Mouse (Mus musculus) liver, embryonic 12.5 days (tissue): ENCODE measurements around the gene Sprr2a1. TPM values are rescaled to one million over a fixed set of nuclear protein-coding genes. Genes with fewer than 3 reads are reported as not detected.
"Not testable (repeated sequence)": the region's sequence is repeated elsewhere in the genome, so short reads cannot be mapped to it uniquely, and the experiment has no call there.

ENCODE experiments used
- ATAC-seq: fragments of 200-750 bp; cut with Nextera tagmentation; 2 replicates; pipeline ENCODE4 v1.8.0; 2017; ENCODE audit warnings: moderate number of reproducible peaks, mild to moderate bottlenecking, moderate library complexity
- H3K27ac ChIP-seq: fragments of 300-500 bp; sonication (generic); 2 replicates; pipeline ENCODE4 v1.5.1; 2016; ENCODE audit warnings: mild to moderate bottlenecking
- H3K27me3 ChIP-seq: fragments of 300-500 bp; sonication (generic); replicated peaks from 2 replicates; pipeline ENCODE4 v1.6.1; 2016; ENCODE audit warnings: mild to moderate bottlenecking, moderate library complexity
- H3K36me3 ChIP-seq: fragments of 300-500 bp; sonication (generic); 2 replicates; pipeline ENCODE4 v1.6.1; 2016; ENCODE audit warnings: mild to moderate bottlenecking, moderate library complexity
- H3K4me1 ChIP-seq: fragments of 300-500 bp; sonication (generic); 2 replicates; pipeline ENCODE4 v1.6.1; 2016
- H3K4me2 ChIP-seq: fragments of 300-500 bp; sonication (generic); 2 replicates; pipeline ENCODE4 v1.6.1; 2016; ENCODE audit warnings: mild to moderate bottlenecking, moderate library complexity
- H3K4me3 ChIP-seq: fragments of 300-500 bp; sonication (generic); 2 replicates; pipeline ENCODE4 v1.5.1; 2016; ENCODE audit warnings: mild to moderate bottlenecking, moderate library complexity
- H3K9ac ChIP-seq: fragments of 300-500 bp; sonication (generic); 2 replicates; pipeline ENCODE4 v1.6.1; 2016; ENCODE audit warnings: mild to moderate bottlenecking, moderate library complexity
- H3K9me3 ChIP-seq: fragments of 300-500 bp; sonication (generic); replicated peaks from 2 replicates; pipeline ENCODE4 v1.6.1; 2016; ENCODE audit warnings: mild to moderate bottlenecking, moderate library complexity
- WGBS: fragments of 180-500 bp; shearing (Covaris S2); methylation state at CpG from one replicate; pipeline ENCODE4 v1.1.7; 2016; ENCODE audit not compliant: insufficient replicate concordance; 5-methylcytosine and 5-hydroxymethylcytosine counted together
- polyA plus RNA-seq: library from polyadenylated mRNA; unstranded; fragments of >200 nt; fragmentation: Nextera tagmentation; extraction: Ambion mirVana; gene quantifications from 2 replicates; pipeline ENCODE4 v1.2.1, GENCODE M21; 2016

The Sprr2a1 gene
- polyA plus RNA-seq, 1 experiment from 2014 or later, result 0.05 TPM

DNA sequence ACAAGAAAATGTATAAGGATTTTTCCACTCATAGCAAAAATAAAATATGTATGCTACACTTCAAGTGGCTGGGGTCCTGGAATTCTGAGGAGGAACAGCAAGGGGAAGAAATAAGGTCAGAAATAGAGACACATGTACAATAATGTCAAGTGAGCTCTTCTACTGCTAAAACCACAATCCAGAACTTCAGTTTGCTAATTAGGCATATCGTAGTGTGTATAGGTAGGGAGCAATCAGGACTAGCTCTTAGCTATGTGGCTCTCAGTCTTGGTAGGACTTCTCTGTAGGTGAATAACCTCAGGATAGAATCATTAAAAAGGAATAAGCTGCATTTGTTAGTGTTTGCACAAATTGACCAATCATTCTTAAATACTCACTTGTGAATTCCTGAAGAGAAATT lies 23.6 kb downstream of the Sprr2a1 start:
- not testable (repeated sequence) for H3K4me2 ChIP-seq, H3K4me1 ChIP-seq, H3K9me3 ChIP-seq, H3K9ac ChIP-seq, H3K36me3 ChIP-seq, ATAC-seq, H3K27me3 ChIP-seq, H3K4me3 ChIP-seq, H3K27ac ChIP-seq
- WGBS, result no CpG with 5 or more reads among the region's 1 CpGs

DNA sequence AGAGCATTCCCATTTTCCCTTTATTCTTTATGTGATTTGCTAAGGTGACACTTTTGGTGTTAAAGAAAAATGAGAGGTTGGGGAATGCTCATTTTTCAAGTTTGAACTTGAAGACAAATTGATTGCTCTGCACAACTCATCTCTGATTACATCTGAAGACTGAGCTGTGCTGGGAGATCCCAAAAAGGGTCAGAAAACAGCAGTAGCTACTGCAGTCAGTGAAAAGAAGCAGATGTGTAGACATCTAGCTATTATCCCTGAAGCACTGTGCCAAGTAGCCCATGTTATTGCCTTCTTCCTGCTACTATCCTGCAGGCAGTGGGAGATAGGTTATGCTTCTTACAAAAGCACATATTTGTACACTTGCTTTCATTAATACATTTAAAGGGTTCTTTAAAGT lies 29.2 kb downstream of the Sprr2a1 start:
- not testable (repeated sequence) for H3K9me3 ChIP-seq, H3K36me3 ChIP-seq, ATAC-seq, H3K27ac ChIP-seq, H3K27me3 ChIP-seq, H3K4me3 ChIP-seq, H3K4me1 ChIP-seq, H3K9ac ChIP-seq, H3K4me2 ChIP-seq

DNA sequence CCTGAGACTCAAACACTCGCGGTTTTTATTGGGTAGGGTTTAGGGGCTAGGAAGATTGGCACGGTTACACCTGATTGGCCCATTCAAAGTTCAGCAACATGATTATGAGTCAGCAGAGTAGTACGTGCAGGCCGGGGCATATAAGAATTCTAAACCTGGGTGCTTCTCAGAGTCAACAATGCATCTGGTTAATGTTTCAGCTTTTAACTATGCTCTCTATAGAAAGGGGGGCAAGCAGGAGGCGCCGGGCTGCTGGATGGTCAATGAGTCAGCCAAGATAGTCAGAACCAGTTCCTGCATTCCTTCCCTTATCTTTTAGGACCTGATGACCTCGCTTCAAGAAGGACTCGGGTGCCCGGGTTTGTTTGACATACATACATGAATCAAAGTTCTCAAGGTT lies 30.6 kb downstream of the Sprr2a1 start:
- 0 out of 2 replicates have a peak, but pooled peaks have one; percentile 42 for ATAC-seq

DNA sequence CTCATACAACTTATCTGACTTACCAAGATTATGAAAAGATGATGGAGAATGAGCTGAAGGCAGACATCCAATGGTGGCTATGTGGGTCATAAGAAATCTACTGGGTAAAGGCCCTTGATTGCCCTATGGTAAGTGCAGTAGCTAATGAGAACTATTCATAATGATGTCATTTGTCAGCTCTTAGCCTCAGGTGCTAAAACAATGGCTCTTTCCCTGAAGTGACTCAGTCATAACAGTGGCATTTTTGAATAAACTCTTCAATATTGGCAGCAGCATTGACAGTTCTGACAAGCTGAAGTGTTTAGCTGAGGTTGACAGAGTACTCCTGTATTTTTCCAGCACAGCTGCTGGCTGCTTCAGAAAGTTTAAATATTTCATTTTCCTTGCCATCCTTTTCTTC lies 32.9 kb downstream of the Sprr2a1 start:
- not testable (repeated sequence) for H3K27ac ChIP-seq, H3K4me1 ChIP-seq, H3K4me3 ChIP-seq, ATAC-seq, H3K4me2 ChIP-seq, H3K36me3 ChIP-seq, H3K9ac ChIP-seq, H3K9me3 ChIP-seq, H3K27me3 ChIP-seq

More for the DNA sequence above, 30.6 kb downstream of the Sprr2a1 start:
- H3K9me3 ChIP-seq, H3K4me1 ChIP-seq, H3K27ac ChIP-seq, H3K36me3 ChIP-seq, H3K4me3 ChIP-seq, H3K9ac ChIP-seq, H3K27me3 ChIP-seq, H3K4me2 ChIP-seq: not testable (repeated sequence)
- no CpG with 5 or more reads among the region's 10 CpGs for WGBS

DNA sequence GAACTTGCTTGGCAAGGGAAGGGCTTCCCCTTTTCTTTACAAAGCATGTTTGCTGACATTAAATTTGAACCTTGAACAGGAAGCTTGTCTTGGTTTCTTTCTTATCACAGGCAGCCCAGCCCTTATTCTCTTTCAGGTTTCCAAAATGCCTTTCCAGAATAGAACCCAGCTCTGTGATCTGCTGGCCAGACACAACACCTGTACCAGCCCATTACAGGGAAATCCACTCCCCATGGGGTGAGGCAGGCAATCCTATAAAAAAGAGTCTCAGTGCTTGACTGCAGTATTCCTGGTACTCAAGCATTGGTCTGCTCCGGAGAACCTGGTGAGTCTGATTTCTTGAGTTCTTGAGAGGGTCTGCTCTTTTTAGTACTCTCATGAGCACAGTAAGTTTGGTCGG lies 34.9 kb downstream of the Sprr2a1 start:
- H3K9ac ChIP-seq, H3K4me2 ChIP-seq, ATAC-seq, H3K27me3 ChIP-seq, H3K4me3 ChIP-seq, H3K4me1 ChIP-seq, H3K27ac ChIP-seq, H3K36me3 ChIP-seq, H3K9me3 ChIP-seq: not testable (repeated sequence)
- 75% methylated on average over 1 of the region's 2 CpGs for WGBS

DNA sequence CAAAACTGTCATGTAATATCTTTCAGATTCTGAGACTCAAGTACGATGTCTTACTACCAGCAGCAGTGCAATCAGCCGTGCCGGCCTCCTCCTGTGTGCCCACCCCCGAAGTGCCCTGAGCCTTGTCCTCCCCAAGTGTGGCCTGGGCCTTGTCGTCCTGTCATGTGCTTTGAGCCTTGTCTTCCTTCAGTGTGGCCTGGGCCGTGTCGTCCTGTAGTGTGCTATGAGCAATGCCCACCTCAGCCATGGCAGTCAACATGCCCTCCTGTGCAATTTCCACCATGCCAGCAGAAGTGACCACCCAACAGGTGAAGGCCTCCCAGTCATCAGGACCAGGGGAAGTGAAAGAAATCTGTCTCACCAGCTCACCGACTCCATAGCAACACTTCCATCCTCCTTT lies 38.3 kb downstream of the Sprr2a1 start:
- H3K4me2 ChIP-seq, H3K36me3 ChIP-seq, H3K4me1 ChIP-seq, H3K4me3 ChIP-seq, H3K27ac ChIP-seq, H3K9me3 ChIP-seq, H3K27me3 ChIP-seq, H3K9ac ChIP-seq: not testable (repeated sequence)
- ATAC-seq, result peak; percentile 59
- no CpG with 5 or more reads among the region's 8 CpGs for WGBS

DNA sequence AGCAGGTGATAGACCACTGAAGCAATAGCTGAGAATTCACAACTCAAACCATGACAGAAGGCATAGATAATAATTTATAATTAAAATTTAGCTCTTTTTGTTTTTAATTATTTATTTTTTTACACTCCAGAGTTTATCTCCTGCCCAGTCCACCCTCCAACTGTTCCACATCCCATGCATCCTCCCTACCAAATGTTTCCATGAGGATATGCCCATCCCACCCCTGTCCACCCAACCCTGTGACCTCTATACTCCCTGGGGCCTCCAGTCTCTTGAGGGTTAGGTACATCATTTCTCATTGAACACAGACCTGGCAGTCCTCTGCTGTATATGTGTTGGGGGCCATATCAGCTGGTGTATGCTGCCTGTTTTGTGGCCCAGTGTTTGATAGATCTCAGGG lies 42.9 kb downstream of the Sprr2a1 start:
- not testable (repeated sequence) for H3K27ac ChIP-seq, H3K27me3 ChIP-seq, H3K9me3 ChIP-seq, H3K36me3 ChIP-seq, H3K4me1 ChIP-seq, H3K4me2 ChIP-seq, H3K9ac ChIP-seq, H3K4me3 ChIP-seq
- peak; percentile 56 for ATAC-seq

DNA sequence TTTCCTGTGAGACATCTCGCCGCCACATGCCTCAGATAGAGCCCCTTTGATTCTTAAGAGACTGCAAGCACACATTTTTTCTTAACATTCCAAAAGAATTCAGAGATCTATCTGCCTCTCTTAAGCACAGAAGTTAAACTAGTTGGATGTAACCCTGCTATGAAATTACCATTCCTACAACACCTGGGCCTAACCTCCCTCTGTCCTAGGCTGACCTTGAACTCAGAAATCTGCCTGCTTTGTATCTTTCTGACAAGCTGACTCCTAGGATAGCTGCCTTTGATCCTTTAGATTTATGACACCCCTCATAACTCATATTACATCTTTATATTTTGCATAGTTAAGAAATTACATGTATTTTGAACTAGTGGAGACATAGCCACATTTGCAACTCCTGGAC lies 47.9 kb downstream of the Sprr2a1 start:
- H3K27me3 ChIP-seq, H3K36me3 ChIP-seq, H3K4me1 ChIP-seq, H3K4me2 ChIP-seq, H3K9me3 ChIP-seq, H3K27ac ChIP-seq, H3K9ac ChIP-seq, ATAC-seq, H3K4me3 ChIP-seq: not testable (repeated sequence)
- WGBS, result no CpG with 5 or more reads among the region's 2 CpGs

Other genes starting within 250 kb of the Sprr2a1 start
- gene Pglyrp3, start 201.2 kb upstream of the Sprr2a1 start, polyA plus RNA-seq, result not detected in 2 replicates
- 1.1 and 1.2 TPM in 2 replicates for gene Lor, start 132.7 kb upstream of the Sprr2a1 start, polyA plus RNA-seq
- gene Prr9, start 91.9 kb upstream of the Sprr2a1 start, polyA plus RNA-seq, result not detected in 2 replicates
- gene Lelp1, start 73.1 kb upstream of the Sprr2a1 start, polyA plus RNA-seq, result not detected in 2 replicates
- gene Sprr2a2, start 121 bp downstream of the Sprr2a1 start, polyA plus RNA-seq, result 0.19 TPM in 1 of 2 replicates, not detected in the other
- not detected in 2 replicates for gene Sprr2a3, start 69.6 kb downstream of the Sprr2a1 start, polyA plus RNA-seq
- not detected in 2 replicates for gene Sprr2b, start 100.8 kb downstream of the Sprr2a1 start, polyA plus RNA-seq
- not detected in 2 replicates for gene Sprr2d, start 123.3 kb downstream of the Sprr2a1 start, polyA plus RNA-seq
- not detected in 2 replicates for gene Sprr2e, start 136.3 kb downstream of the Sprr2a1 start, polyA plus RNA-seq
- gene Sprr2f, start 149.4 kb downstream of the Sprr2a1 start, polyA plus RNA-seq, result not detected in 2 replicates
- gene Sprr2h, start 169.9 kb downstream of the Sprr2a1 start, polyA plus RNA-seq, result not detected in 2 replicates
- gene Sprr2i, start 192.2 kb downstream of the Sprr2a1 start, polyA plus RNA-seq, result not detected in 2 replicates
- not detected in 2 replicates for gene Sprr2j-ps, start 202.3 kb downstream of the Sprr2a1 start, polyA plus RNA-seq
- gene Gm9774, start 213.6 kb downstream of the Sprr2a1 start, polyA plus RNA-seq, result 5.6 and 5.7 TPM in 2 replicates
- gene Sprr2k, start 216.8 kb downstream of the Sprr2a1 start, polyA plus RNA-seq, result not detected in 2 replicates
- gene Sprr1b, start 223.0 kb downstream of the Sprr2a1 start, polyA plus RNA-seq, result not detected in 2 replicates
- not detected in 2 replicates for gene Sprr3, start 242.9 kb downstream of the Sprr2a1 start, polyA plus RNA-seq